Mouse (Mus musculus) liver, embryonic 14.5 days (tissue): ENCODE data around the gene Eps8.

Source experiments
- CTCF ChIP-seq: IDR thresholded peaks from 2 replicates; pipeline ENCODE4 v1.5.1; 2016; ENCODE audit warnings: antibody characterized with exemption, low read depth, control low read depth
- EP300 ChIP-seq: IDR thresholded peaks from 2 replicates; pipeline ENCODE4 v1.6.1; 2016; ENCODE audit warnings: antibody characterized with exemption, low read depth

GRCm38 (mm10) chr6:137576670-137577371 is 77.9 kb downstream of the Eps8 start:
- TF ChIP-seq CTCF (no peak), EP300 (no peak)
